Mouse (Mus musculus) spleen, adult 2 months (tissue): ENCODE measurements around the gene Olfr635.
"Not testable (repeated sequence)": the region's sequence is repeated elsewhere in the genome, so short reads cannot be mapped to it uniquely, and the experiment has no call there.

Experiments used
- CTCF ChIP-seq: fragments of 200-500 bp; IDR thresholded peaks from 2 replicates; pipeline ENCODE4 v1.5.1; 2011; ENCODE audit warnings: mild to moderate bottlenecking, inconsistent platforms; ENCODE audit not compliant: insufficient read depth, insufficient read length, insufficient replicate concordance; ENCODE audit errors: extremely low read depth
- POLR2A ChIP-seq: fragments of 200-500 bp; IDR thresholded peaks from 2 replicates; pipeline ENCODE4 v1.6.1; 2011; ENCODE audit warnings: low read depth, low read length, inconsistent platforms

DNA sequence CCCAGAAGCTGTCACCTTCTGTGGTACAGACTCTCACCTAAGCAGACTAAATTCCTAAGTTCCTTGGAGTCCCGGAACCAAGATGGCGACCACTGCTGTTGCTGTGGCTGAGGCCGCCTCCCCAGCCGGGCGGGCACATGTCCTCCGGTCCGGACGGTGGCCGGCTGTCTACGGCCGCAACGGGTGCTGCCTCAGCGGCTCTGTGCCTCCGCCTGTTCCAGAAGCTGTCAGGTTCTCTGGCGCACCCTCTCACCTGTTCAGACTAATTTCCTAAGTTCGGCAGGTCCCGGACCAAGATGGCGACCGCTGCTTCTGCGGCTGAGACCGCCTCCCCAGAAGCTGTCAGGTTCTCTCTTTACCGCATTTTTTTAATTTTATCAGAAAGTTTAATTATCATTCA lies 4.1 kb upstream of the Olfr635 start:
- TF ChIP-seq POLR2A, CTCF: not testable (repeated sequence)
